Mouse (Mus musculus): ENCODE results near the gene Zfp142. TPM values are rescaled to one million over a fixed set of nuclear protein-coding genes. Genes with fewer than 3 reads are reported as not detected.

The Zfp142 gene
- 14.2 and 16.4 TPM in 2 replicates for total RNA-seq (2014; rRNA removed)
- 4.4 and 7.8 TPM in 2 replicates for polyA plus RNA-seq (2015; fragmentation: Nextera tagmentation; extraction: Ambion mirVana)

DNA sequence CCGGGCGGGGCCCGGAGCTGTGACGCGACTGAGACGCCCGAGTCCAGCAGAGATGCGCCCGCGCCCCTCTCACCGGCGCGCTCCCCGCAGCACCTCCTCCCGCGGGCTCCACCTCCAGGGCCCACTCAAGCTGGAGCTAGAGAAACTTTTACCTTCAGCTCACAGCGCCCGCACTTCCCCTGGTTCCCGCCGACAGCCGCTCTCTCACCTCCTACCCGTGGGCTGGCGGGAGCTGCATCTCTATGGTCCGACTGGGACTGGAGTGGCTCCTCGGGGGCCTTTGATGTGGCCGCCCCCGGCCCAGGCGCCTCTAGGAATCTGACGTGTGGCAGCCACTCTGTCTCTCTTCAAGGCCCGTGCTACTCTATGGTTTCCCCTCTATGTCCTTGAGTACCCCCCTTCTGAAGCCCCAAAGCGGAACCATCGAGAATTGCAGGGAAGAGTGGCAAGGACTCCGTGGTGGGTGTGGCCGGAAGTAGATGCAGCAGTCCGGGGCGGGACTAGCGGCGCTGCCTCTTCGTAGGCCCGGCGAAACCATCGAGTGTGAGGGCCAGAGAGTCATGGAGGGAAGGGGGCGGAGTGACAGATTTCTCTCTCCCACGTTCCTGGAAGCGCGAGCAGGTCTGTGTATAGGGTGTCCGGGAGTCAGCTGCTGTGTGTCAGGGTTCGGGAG, at the start of gene Zfp142, which contains the start of gene Bcs1l:
Gene Zfp142, minus strand, starts transcription at position 474 of the 673 bp plus-strand sequence.
Gene Bcs1l, plus strand, starts transcription at position 517 of the 673 bp plus-strand sequence.
- Histone ChIP-seq H3K9ac (replicated peaks; ENCODE audit: low read length, poor library complexity, severe bottlenecking) (peak within 1 kb of the TSS; percentile 72), H3K9me3 (ENCODE audit: low read length) (no peaks in the 10 kb centered on the region), H3K4me1 (ENCODE audit: insufficient read depth, low read length) (no peaks in the 10 kb centered on the region; the same call in 1 of the 2 replicates), H3K27ac (ENCODE audit: low read depth, low read length) (peak within 1 kb of the TSS; percentile 70), H3K4me3 (ENCODE audit: low read depth, low read length) (peak within 1 kb of the TSS; percentile 78), H3K4me2 (ENCODE audit: low read depth, low read length, poor library complexity, severe bottlenecking) (peak within 1 kb of the TSS; percentile 87), H3K27me3 (ENCODE audit: insufficient read depth, low read length) (no peaks in the 10 kb centered on the region), H3K36me3 (ENCODE audit: insufficient read depth, low read length) (peaks cover 28% of the 10 kb centered on the region)
- WGBS, result under 1% methylated on average over 48 of the region's 48 CpGs
- peak; percentile 100 for DNase-seq (ENCODE audit: low spot score)
- peak; percentile 45 for TF ChIP-seq CTCF (IDR thresholded peaks at IDR 0.05)
- peak; percentile 99 for ATAC-seq (ENCODE audit: low FRiP score)

- TF ChIP-seq CTCF (IDR thresholded peaks at IDR 0.05), result no peak
- WGBS, result 91% methylated on average over 4 of the region's 4 CpGs
- Histone ChIP-seq H3K4me3 (ENCODE audit: low read depth, low read length) (no peak overlapping the region), H3K27me3 (ENCODE audit: insufficient read depth, low read length) (no peaks in the 10 kb centered on the region), H3K9ac (replicated peaks; ENCODE audit: low read length, poor library complexity, severe bottlenecking) (no peak overlapping the region), H3K9me3 (ENCODE audit: low read length) (no peaks in the 10 kb centered on the region), H3K4me2 (ENCODE audit: low read depth, low read length, poor library complexity, severe bottlenecking) (no peak overlapping the region), H3K4me1 (ENCODE audit: insufficient read depth, low read length) (no peaks in the 10 kb centered on the region), H3K27ac (ENCODE audit: low read depth, low read length) (no peak overlapping the region), H3K36me3 (ENCODE audit: insufficient read depth, low read length) (peaks cover 45% of the 10 kb centered on the region)
- no peak for DNase-seq (ENCODE audit: low spot score)
- no peak for ATAC-seq (ENCODE audit: low FRiP score)
These were observed 44.7 kb upstream of the Zfp142 start for GRCm38 (mm10) chr1:74632734-74633133.

GRCm38 (mm10) chr1:74628001-74628400, 40.0 kb upstream of the Zfp142 start:
- ATAC-seq (ENCODE audit: low FRiP score) (no peak), DNase-seq (ENCODE audit: low spot score) (no peak)
- H3K4me3 ChIP-seq (ENCODE audit: low read depth, low read length), result no peak overlapping the region
- H3K9me3 ChIP-seq (ENCODE audit: low read length), result no peaks in the 10 kb centered on the region
- no peaks in the 10 kb centered on the region for H3K27me3 ChIP-seq (ENCODE audit: insufficient read depth, low read length)
- peaks cover 37% of the 10 kb centered on the region for H3K36me3 ChIP-seq (ENCODE audit: insufficient read depth, low read length)
- H3K4me1 ChIP-seq (ENCODE audit: insufficient read depth, low read length), result no peaks in the 10 kb centered on the region
- H3K9ac ChIP-seq (replicated peaks; ENCODE audit: low read length, poor library complexity, severe bottlenecking), result no peak overlapping the region
- no peak overlapping the region for H3K4me2 ChIP-seq (ENCODE audit: low read depth, low read length, poor library complexity, severe bottlenecking)
- no peak overlapping the region for H3K27ac ChIP-seq (ENCODE audit: low read depth, low read length)
- TF ChIP-seq CTCF (IDR thresholded peaks at IDR 0.05), result no peak
- 36% methylated on average over 7 of the region's 7 CpGs for WGBS

- DNase-seq (ENCODE audit: low spot score) (no peak), ATAC-seq (ENCODE audit: low FRiP score) (no peak)
- H3K4me3 ChIP-seq (ENCODE audit: low read depth, low read length), result no peak overlapping the region
- WGBS, result 88% methylated on average over 4 of the region's 4 CpGs
- peaks cover 35% of the 10 kb centered on the region for H3K36me3 ChIP-seq (ENCODE audit: insufficient read depth, low read length)
- no peak overlapping the region for H3K9ac ChIP-seq (replicated peaks; ENCODE audit: low read length, poor library complexity, severe bottlenecking)
- H3K4me1 ChIP-seq (ENCODE audit: insufficient read depth, low read length), result no peaks in the 10 kb centered on the region
- no peak overlapping the region for H3K4me2 ChIP-seq (ENCODE audit: low read depth, low read length, poor library complexity, severe bottlenecking)
- no peaks in the 10 kb centered on the region for H3K9me3 ChIP-seq (ENCODE audit: low read length)
- H3K27ac ChIP-seq (ENCODE audit: low read depth, low read length), result no peak overlapping the region
- no peak for TF ChIP-seq CTCF (IDR thresholded peaks at IDR 0.05)
- no peaks in the 10 kb centered on the region for H3K27me3 ChIP-seq (ENCODE audit: insufficient read depth, low read length)
These were observed 38.0 kb upstream of the Zfp142 start for GRCm38 (mm10) chr1:74626076-74626475.

- no peak overlapping the region for H3K4me3 ChIP-seq (ENCODE audit: low read depth, low read length)
- H3K27me3 ChIP-seq (ENCODE audit: insufficient read depth, low read length), result no peaks in the 10 kb centered on the region
- H3K27ac ChIP-seq (ENCODE audit: low read depth, low read length), result no peak overlapping the region
- H3K4me2 ChIP-seq (ENCODE audit: low read depth, low read length, poor library complexity, severe bottlenecking), result no peak overlapping the region
- no peak for DNase-seq (ENCODE audit: low spot score)
- no peaks in the 10 kb centered on the region for H3K4me1 ChIP-seq (ENCODE audit: insufficient read depth, low read length)
- H3K9me3 ChIP-seq (ENCODE audit: low read length), result no peaks in the 10 kb centered on the region
- no peak for ATAC-seq (ENCODE audit: low FRiP score)
- no peak for TF ChIP-seq CTCF (IDR thresholded peaks at IDR 0.05)
- no peak overlapping the region for H3K9ac ChIP-seq (replicated peaks; ENCODE audit: low read length, poor library complexity, severe bottlenecking)
- WGBS, result 100% methylated on average over 1 of the region's 1 CpGs
- H3K36me3 ChIP-seq (ENCODE audit: insufficient read depth, low read length), result peaks cover 35% of the 10 kb centered on the region
These were observed 36.1 kb upstream of the Zfp142 start for GRCm38 (mm10) chr1:74624183-74624582.

DNA sequence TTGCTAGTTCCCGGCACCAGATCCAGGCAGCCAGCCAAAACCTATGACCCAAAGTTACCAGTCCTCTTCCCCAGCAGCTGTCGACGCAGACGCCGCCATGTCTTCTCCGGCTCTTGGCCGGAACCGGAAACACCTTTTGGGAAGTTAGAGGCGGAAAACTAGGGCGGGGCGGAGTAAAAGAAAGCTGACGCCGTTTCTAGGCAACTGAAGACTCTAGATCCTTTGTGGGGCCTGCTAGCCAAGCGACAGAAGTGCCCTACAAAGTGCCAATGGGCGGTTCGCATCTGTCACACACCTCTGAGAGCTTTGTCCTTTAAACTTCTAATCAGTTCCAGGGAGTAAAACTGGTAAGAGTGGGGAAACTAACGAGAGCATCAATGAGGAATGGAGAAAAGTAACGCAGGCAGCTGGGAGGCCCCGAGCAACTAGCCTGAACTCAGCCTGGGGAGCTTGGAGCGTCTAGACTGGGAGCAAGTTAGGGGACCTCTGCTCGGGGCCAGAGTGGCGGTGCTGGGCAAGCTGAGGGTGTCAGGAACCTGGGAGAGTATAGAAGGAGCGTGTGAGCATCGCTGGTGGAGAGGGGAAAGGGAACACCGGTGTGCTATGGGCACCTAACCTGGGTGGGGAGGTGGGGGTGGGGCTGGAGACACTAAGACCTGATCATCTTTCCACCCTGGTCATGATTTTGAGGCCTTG, 13.4 kb upstream of the Zfp142 start, which contains the start of the genes Rnf25 and Stk36:
Gene Rnf25, minus strand, starts transcription at position 131 of the 696 bp plus-strand sequence.
Gene Stk36, plus strand, starts transcription at position 179 of the 696 bp plus-strand sequence.
- no peak for TF ChIP-seq CTCF (IDR thresholded peaks at IDR 0.05)
- Histone ChIP-seq H3K36me3 (ENCODE audit: insufficient read depth, low read length) (peaks cover 20% of the 10 kb centered on the region), H3K9me3 (ENCODE audit: low read length) (no peaks in the 10 kb centered on the region), H3K27me3 (ENCODE audit: insufficient read depth, low read length) (no peaks in the 10 kb centered on the region), H3K27ac (ENCODE audit: low read depth, low read length) (peak within 1 kb of the TSS; percentile 72), H3K4me2 (ENCODE audit: low read depth, low read length, poor library complexity, severe bottlenecking) (peak within 1 kb of the TSS; percentile 75), H3K9ac (replicated peaks; ENCODE audit: low read length, poor library complexity, severe bottlenecking) (peak within 1 kb of the TSS; percentile 71), H3K4me3 (ENCODE audit: low read depth, low read length) (peak within 1 kb of the TSS; percentile 59), H3K4me1 (ENCODE audit: insufficient read depth, low read length) (no peaks in the 10 kb centered on the region)
- ATAC-seq (ENCODE audit: low FRiP score) (peak; percentile 84), DNase-seq (ENCODE audit: low spot score) (peak; percentile 94)
- 9% methylated on average over 25 of the region's 25 CpGs for WGBS

Data from midbrain, postnatal 0 days (tissue).